ENCODE assay signal across 24 mouse cellular contexts in genomic region chr19:21605294-21605693, GRCm38 (mm10). TPM values are rescaled to one million over a fixed set of nuclear protein-coding genes. Genes with fewer than 3 reads are reported as not detected.
DNase-seq lines count a peak whose midpoint lies in the region; ATAC-seq lines count a peak whose summit lies in the region.
"Had no signal": no experiment of that assay in that cellular context is flagged by ENCODE, and none has a peak within 500 bp of the region (broad histone marks: within the 10 kb centered on the region; RNA-seq: fewer than 3 reads in every experiment).

No protein-coding gene starts in this region.

- no peak overlapping the region for H3K4me3 ChIP-seq in limb, embryonic 10.5 days
- H3K4me3 ChIP-seq: embryonic facial prominence, embryonic 10.5 days; forebrain, embryonic 13.5 days; heart, embryonic 10.5 days had no signal

- peak; percentile 75 for ATAC-seq in megakaryocyte, adult 5-6 weeks (ENCODE audit: poor library complexity, severe bottlenecking)
- ATAC-seq: activated CD4-positive, CD25-positive, alpha-beta regulatory T cell, adult 4 months; forebrain, embryonic 13.5 days; forebrain, postnatal 0 days; intestine, postnatal 0 days; Patski had no signal

- no peaks in the 10 kb centered on the region for H3K27me3 ChIP-seq in limb, embryonic 10.5 days (ENCODE audit: low read depth, poor library complexity, severe bottlenecking)
- H3K27me3 ChIP-seq: forebrain, embryonic 13.5 days; Patski had no signal

- 0 out of 2 replicates have a peak, but pooled peaks cover 3% of the 10 kb centered on the region for H3K36me3 ChIP-seq in limb, embryonic 10.5 days

- 91% methylated on average over 3 of the region's 3 CpGs for WGBS in limb, embryonic 10.5 days

- H3K4me1 ChIP-seq in limb, embryonic 10.5 days: no peaks in the 10 kb centered on the region

- no peaks in the 10 kb centered on the region for H3K9me3 ChIP-seq in limb, embryonic 10.5 days (replicated peaks)
- H3K9me3 ChIP-seq: forebrain, embryonic 13.5 days; G1E; heart, embryonic 10.5 days had no signal

- DNase-seq in adrenal gland, postnatal 14 days: peak; percentile 31
- DNase-seq in adrenal gland, postnatal 4 days (ENCODE audit: low spot score in 2 of 2): no peak
- DNase-seq in 416B (ENCODE audit: low read depth): peak; percentile 61
- peak; percentile 9 for DNase-seq in NIH3T3 (ENCODE audit: low read depth)
- no peak for DNase-seq in limb, embryonic 10.5 days (ENCODE audit: low spot score)
- no peak for DNase-seq in cerebellum, adult 9-10 months
- DNase-seq: adrenal gland, adult 8-10 months; cerebellum, adult 11-12 months; cerebellum, adult 9-11 months; cerebellum, postnatal 36 days; forebrain, postnatal 0 days; gastrocnemius, postnatal 14 days; heart, adult 18-20 months; heart, postnatal 10 days; kidney, adult 8-10 months had no signal

- no peak overlapping the region for H3K27ac ChIP-seq in limb, embryonic 10.5 days
- H3K27ac ChIP-seq: embryonic facial prominence, embryonic 10.5 days; forebrain, embryonic 13.5 days; heart, embryonic 10.5 days; hindbrain, embryonic 14.5 days had no signal

RNA-seq across cellular contexts. Expression of gene 1110059E24Rik, which starts 47.5 kb away (rescaled TPM):
- total RNA-seq in adrenal gland, postnatal 14 days (2021): 30.0 and 30.5 TPM in 2 replicates
- 10 to 100 TPM; 39.0 to 45.5 TPM for total RNA-seq in adrenal gland, postnatal 4 days (2021)
- total RNA-seq in megakaryocyte, adult 5-6 weeks (2015): 34.3 and 36.9 TPM in 2 replicates
- total RNA-seq in megakaryocyte, adult 5-6 weeks (2017): 54.9 and 56.5 TPM in 2 replicates
- 76.9 and 78.0 TPM in 2 replicates for polyA plus RNA-seq in limb, embryonic 10.5 days (2016; fragmentation: Nextera tagmentation; extraction: Ambion mirVana)

RNA-seq across cellular contexts. Expression of gene Abhd17b, which starts 47.7 kb away (rescaled TPM):
- 50.0 and 54.5 TPM in 2 replicates for total RNA-seq in adrenal gland, postnatal 14 days (2021)
- total RNA-seq in adrenal gland, postnatal 4 days (2021): 10 to 100 TPM; 55.1 to 58.0 TPM
- 42.9 and 47.2 TPM in 2 replicates for total RNA-seq in megakaryocyte, adult 5-6 weeks (2015)
- 30.3 and 32.8 TPM in 2 replicates for total RNA-seq in megakaryocyte, adult 5-6 weeks (2017)
- 23.8 and 28.8 TPM in 2 replicates for polyA plus RNA-seq in limb, embryonic 10.5 days (2016; fragmentation: Nextera tagmentation; extraction: Ambion mirVana)

Comparison
In these comparisons a context has a peak if more than half of its experiments do, and no peak if none do; other contexts are left out.
1. DNase-seq: peak in adrenal gland, postnatal 14 days (single experiment), 416B (single experiment) and NIH3T3 (single experiment); none in adrenal gland, postnatal 4 days (0 of 2), limb, embryonic 10.5 days (single experiment) and cerebellum, adult 9-10 months (single experiment).